In genomic region chr9:46208401-46208974, GRCm38 (mm10) we compare ENCODE assay signal across 29 mouse cellular contexts. TPM values are rescaled to one million over a fixed set of nuclear protein-coding genes. Genes with fewer than 3 reads are reported as not detected.
A peak's percentile ranks its signal among the peaks of the same experiment; 100 is the strongest.
DNase-seq lines count a peak whose midpoint lies in the region; ATAC-seq and TF ChIP-seq lines count a peak whose summit lies in the region.
"Had no signal": no experiment of that assay in that cellular context is flagged by ENCODE, and none has a peak within 500 bp of the region (broad histone marks: within the 10 kb centered on the region; RNA-seq: fewer than 3 reads in every experiment).

No protein-coding gene starts in this region.

- H3K4me2 ChIP-seq in limb, embryonic 12.5 days = no peak overlapping the region
- H3K4me2 ChIP-seq in hindbrain, embryonic 12.5 days (replicated peaks) = no peak overlapping the region
- H3K4me2 ChIP-seq: liver, embryonic 13.5 days; lung, embryonic 15.5 days; midbrain, embryonic 12.5 days; neural tube, embryonic 15.5 days; stomach, embryonic 15.5 days had no signal

- H3K27me3 ChIP-seq in limb, embryonic 12.5 days = no peaks in the 10 kb centered on the region
- no peaks in the 10 kb centered on the region for H3K27me3 ChIP-seq in thymus, adult 2 months (ENCODE audit: control insufficient read depth, insufficient read depth, low read length)
- H3K27me3 ChIP-seq in hindbrain, embryonic 12.5 days = no peaks in the 10 kb centered on the region
- H3K27me3 ChIP-seq: CH12.LX; liver, embryonic 13.5 days; lung, embryonic 15.5 days; midbrain, embryonic 12.5 days; neural tube, embryonic 15.5 days; stomach, embryonic 15.5 days had no signal

- peaks cover 93% of the 10 kb centered on the region for H3K36me3 ChIP-seq in limb, embryonic 12.5 days
- H3K36me3 ChIP-seq in thymus, adult 2 months (ENCODE audit: control insufficient read depth, insufficient read depth, low read length) = peaks cover 16% of the 10 kb centered on the region
- H3K36me3 ChIP-seq in hindbrain, embryonic 12.5 days = peaks cover 78% of the 10 kb centered on the region

- ATAC-seq in limb, embryonic 12.5 days (ENCODE audit: insufficient number of reproducible peaks, insufficient read depth, low FRiP score, low TSS enrichment, low read depth) = no peak
- ATAC-seq in hindbrain, embryonic 12.5 days (ENCODE audit: low FRiP score) = no peak

- peak overlapping the region; percentile 62 for H3K27ac ChIP-seq in limb, embryonic 12.5 days
- no peak overlapping the region for H3K27ac ChIP-seq in thymus, adult 2 months (ENCODE audit: control insufficient read depth, insufficient read depth, low read length)
- no peak overlapping the region for H3K27ac ChIP-seq in hindbrain, embryonic 12.5 days
- H3K27ac ChIP-seq: lung, embryonic 15.5 days; macrophage; midbrain, embryonic 12.5 days; neural tube, embryonic 15.5 days; stomach, embryonic 15.5 days had no signal

- 73% methylated on average over 13 of the region's 13 CpGs for WGBS in limb, embryonic 12.5 days
- WGBS in thymus, adult 2 months = 95% methylated on average over 13 of the region's 13 CpGs
- 81% methylated on average over 13 of the region's 13 CpGs for WGBS in hindbrain, embryonic 12.5 days

- no peak overlapping the region for H3K9ac ChIP-seq in limb, embryonic 12.5 days (replicated peaks)
- no peak overlapping the region for H3K9ac ChIP-seq in hindbrain, embryonic 12.5 days
- H3K9ac ChIP-seq: liver, embryonic 13.5 days; lung, embryonic 15.5 days; midbrain, embryonic 12.5 days; neural tube, embryonic 15.5 days; stomach, embryonic 15.5 days had no signal

- no peak for TF ChIP-seq POLR2A in thymus, adult 2 months (IDR thresholded peaks at IDR 0.05; ENCODE audit: control insufficient read depth, extremely low read depth, insufficient read depth, low read length, poor library complexity)

- peaks cover 19% of the 10 kb centered on the region for H3K4me1 ChIP-seq in limb, embryonic 12.5 days (replicated peaks)
- H3K4me1 ChIP-seq in thymus, adult 2 months (replicated peaks; ENCODE audit: control insufficient read depth, insufficient read depth, low read length) = no peaks in the 10 kb centered on the region
- H3K4me1 ChIP-seq in hindbrain, embryonic 12.5 days = no peaks in the 10 kb centered on the region
- H3K4me1 ChIP-seq: midbrain, embryonic 12.5 days; neural tube, embryonic 15.5 days had no signal

- TF ChIP-seq CTCF in thymus, adult 2 months (IDR thresholded peaks at IDR 0.05; ENCODE audit: borderline replicate concordance, control insufficient read depth, extremely low read depth, insufficient read depth, low read length, poor library complexity) = no peak

- H3K9me3 ChIP-seq in limb, embryonic 12.5 days = no peaks in the 10 kb centered on the region
- H3K9me3 ChIP-seq in hindbrain, embryonic 12.5 days (replicated peaks) = no peaks in the 10 kb centered on the region
- H3K9me3 ChIP-seq: liver, embryonic 13.5 days; lung, embryonic 15.5 days; midbrain, embryonic 12.5 days; neural tube, embryonic 15.5 days; stomach, embryonic 15.5 days had no signal

- H3K4me3 ChIP-seq in limb, embryonic 12.5 days (replicated peaks) = no peak overlapping the region
- H3K4me3 ChIP-seq in thymus, adult 2 months (ENCODE audit: control insufficient read depth, insufficient read depth, low read length) = no peak overlapping the region
- no peak overlapping the region for H3K4me3 ChIP-seq in hindbrain, embryonic 12.5 days
- H3K4me3 ChIP-seq: liver, embryonic 13.5 days; lung, embryonic 15.5 days; midbrain, embryonic 12.5 days; neural tube, embryonic 15.5 days; stomach, embryonic 15.5 days had no signal

- DNase-seq in adrenal gland, postnatal 10 days = peak; percentile 50
- no peak for DNase-seq in adrenal gland, adult 8-10 months
- peak; percentile 49 to 56 for DNase-seq in adrenal gland, postnatal 36 days
- DNase-seq in cerebellum, postnatal 10 days = peak; percentile 40 to 46
- no peak for DNase-seq in thymus, postnatal 36 days
- no peak for DNase-seq in thymus, adult 2 months
- DNase-seq: gastrocnemius, postnatal 10 days; kidney, adult 9 months; kidney, postnatal 36 days; liver, embryonic 13.5 days; right cerebral cortex, postnatal 14 days; thymus, postnatal 25 days had no signal

RNA-seq across cellular contexts. Expression of gene Apoa1, which starts 19.9 kb away (rescaled TPM):
- 1,000 to 10,000 TPM; 1,779 to 4,788 TPM for total RNA-seq in adrenal gland, postnatal 10 days (2021)
- total RNA-seq in adrenal gland, adult 8-10 months (2022) = 1 to 10 TPM in 3 of 4 experiments, not detected in 1; 1.2 to 3.5 (median 1.5) TPM
- total RNA-seq in adrenal gland, postnatal 36 days (2021) = 1 to 10 TPM in 1 of 2 experiments, under 1 TPM in 1; 0.36 to 6.4 TPM
- 2.5 and 3.2 TPM in 2 replicates for polyA plus RNA-seq in limb, embryonic 12.5 days (2016; fragmentation: Nextera tagmentation; extraction: Ambion mirVana)
- polyA plus RNA-seq in thymus, adult 2 months (2012; rRNA removed) = 3.3 and 13.1 TPM in 2 replicates
- polyA plus RNA-seq in hindbrain, embryonic 12.5 days (2016; fragmentation: Nextera tagmentation; extraction: Ambion mirVana) = 1.7 and 1.8 TPM in 2 replicates
- total RNA-seq: CH12.LX; common myeloid progenitor, adult 5-6 weeks; heart, adult 8-10 months had no signal
- polyA plus RNA-seq: macrophage had no signal

RNA-seq across cellular contexts. Expression of gene Apoc3, which starts 26.9 kb away (rescaled TPM):
- total RNA-seq in adrenal gland, postnatal 10 days (2021) = 10 to 100 TPM; 25.1 to 63.1 TPM
- total RNA-seq in adrenal gland, adult 8-10 months (2022) = 1 to 10 TPM in 3 of 4 experiments, not detected in 1; 1.5 to 4.7 (median 4.2) TPM
- total RNA-seq in adrenal gland, postnatal 36 days (2021) = 10 to 100 TPM in 1 of 2 experiments, 1 to 10 TPM in 1; 6.8 to 12.5 TPM
- not detected in 2 replicates for polyA plus RNA-seq in limb, embryonic 12.5 days (2016; fragmentation: Nextera tagmentation; extraction: Ambion mirVana)
- polyA plus RNA-seq in thymus, adult 2 months (2012; rRNA removed) = 6.5 and 22.7 TPM in 2 replicates
- polyA plus RNA-seq in hindbrain, embryonic 12.5 days (2016; fragmentation: Nextera tagmentation; extraction: Ambion mirVana) = not detected in 2 replicates
- total RNA-seq: CH12.LX; common myeloid progenitor, adult 5-6 weeks; gastrocnemius, postnatal 10 days; heart, adult 8-10 months; layer of hippocampus, postnatal 10 days; left cerebral cortex, postnatal 10 days had no signal
- polyA plus RNA-seq: brain, embryonic 14.5 days; embryonic facial prominence, embryonic 14.5 days; hindbrain, embryonic 11.5 days; lung, embryonic 15.5 days; macrophage; midbrain, embryonic 12.5 days; neural tube, embryonic 15.5 days had no signal

RNA-seq across cellular contexts. Expression of gene Apoa4, which starts 32.0 kb away (rescaled TPM):
- 1 to 10 TPM; 2.9 to 8.5 TPM for total RNA-seq in adrenal gland, postnatal 10 days (2021)
- under 1 TPM in 1 of 4 experiments, not detected in 3; 0.16 TPM for total RNA-seq in adrenal gland, adult 8-10 months (2022)
- total RNA-seq in adrenal gland, postnatal 36 days (2021) = under 1 TPM in 1 of 2 experiments, not detected in 1; 0.17 TPM
- not detected in 2 replicates for polyA plus RNA-seq in limb, embryonic 12.5 days (2016; fragmentation: Nextera tagmentation; extraction: Ambion mirVana)
- 6.9 and 8.2 TPM in 2 replicates for polyA plus RNA-seq in thymus, adult 2 months (2012; rRNA removed)
- not detected in 2 replicates for polyA plus RNA-seq in hindbrain, embryonic 12.5 days (2016; fragmentation: Nextera tagmentation; extraction: Ambion mirVana)
- total RNA-seq: CH12.LX; common myeloid progenitor, adult 5-6 weeks; gastrocnemius, postnatal 10 days; heart, adult 8-10 months; layer of hippocampus, postnatal 10 days; left cerebral cortex, postnatal 10 days had no signal
- polyA plus RNA-seq: hindbrain, embryonic 11.5 days; macrophage; midbrain, embryonic 12.5 days; neural tube, embryonic 15.5 days had no signal

RNA-seq across cellular contexts. Expression of gene Apoa5, which starts 59.9 kb away (rescaled TPM):
- 10 to 100 TPM; 31.4 to 92.9 TPM for total RNA-seq in adrenal gland, postnatal 10 days (2021)
- under 1 TPM in 2 of 4 experiments, not detected in 2; 0.10 to 0.41 TPM for total RNA-seq in adrenal gland, adult 8-10 months (2022)
- 1 to 10 TPM in 1 of 2 experiments, not detected in 1; 1.1 TPM for total RNA-seq in adrenal gland, postnatal 36 days (2021)
- 0.09 TPM in 1 of 2 replicates, not detected in the other for polyA plus RNA-seq in limb, embryonic 12.5 days (2016; fragmentation: Nextera tagmentation; extraction: Ambion mirVana)
- 0.09 and 3.4 TPM in 2 replicates for polyA plus RNA-seq in thymus, adult 2 months (2012; rRNA removed)
- polyA plus RNA-seq in hindbrain, embryonic 12.5 days (2016; fragmentation: Nextera tagmentation; extraction: Ambion mirVana) = 0.19 TPM in 1 of 2 replicates, not detected in the other
- total RNA-seq: common myeloid progenitor, adult 5-6 weeks; gastrocnemius, postnatal 10 days; heart, adult 8-10 months; layer of hippocampus, postnatal 10 days; left cerebral cortex, postnatal 10 days had no signal
- polyA plus RNA-seq: brain, embryonic 14.5 days; embryonic facial prominence, embryonic 14.5 days; heart, embryonic 16.5 days; hindbrain, embryonic 11.5 days; intestine, embryonic 14.5 days; lung, embryonic 15.5 days; macrophage; midbrain, embryonic 12.5 days; neural tube, embryonic 15.5 days had no signal

Comparison
In these comparisons a context has a peak if more than half of its experiments do, and no peak if none do; other contexts are left out.
1. DNase-seq: peak in adrenal gland, postnatal 10 days (single experiment), adrenal gland, postnatal 36 days (2 of 2) and cerebellum, postnatal 10 days (2 of 2); none in adrenal gland, adult 8-10 months (single experiment), thymus, postnatal 36 days (0 of 2) and thymus, adult 2 months (single experiment).
2. RNA of gene Apoa1, which starts 19.9 kb away (total RNA-seq): 1,779 to 4,788 TPM in adrenal gland, postnatal 10 days; 0.36 to 6.4 TPM in adrenal gland, postnatal 36 days and 1.2 to 3.5 TPM in adrenal gland, adult 8-10 months; every median in the first group is over 100 times any median in the second.